Mouse (Mus musculus): ENCODE data around the gene Brat1.

DNA sequence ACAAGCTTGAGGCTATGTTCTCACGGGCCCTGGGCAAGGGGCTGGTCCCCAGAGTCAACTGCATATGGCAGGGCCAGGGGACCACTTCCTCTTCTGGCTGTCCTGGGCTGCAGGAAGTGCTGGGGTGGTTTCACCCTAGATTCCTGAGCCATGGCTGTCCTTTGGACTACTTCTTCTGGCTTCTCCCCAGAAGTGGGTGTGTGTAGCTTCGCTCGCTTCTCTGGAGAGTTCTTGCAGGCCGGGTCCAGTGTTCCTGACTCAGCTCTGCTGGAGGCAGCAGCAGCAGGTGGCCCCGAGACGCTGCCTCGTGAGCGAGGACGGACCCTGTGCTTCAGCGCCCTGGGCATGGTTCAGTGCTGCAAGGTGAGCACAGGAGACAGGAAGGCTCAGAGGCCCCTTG is 43.6 kb downstream of the Brat1 start:
- TF ChIP-seq CTCF (IDR thresholded peaks at IDR 0.05; ENCODE audit: low read depth), result no peak
- TF ChIP-seq EP300 (optimal IDR thresholded peaks at IDR 0.05), result no peak
